ENCODE assay signal across 24 mouse cellular contexts in the genomic region with DNA sequence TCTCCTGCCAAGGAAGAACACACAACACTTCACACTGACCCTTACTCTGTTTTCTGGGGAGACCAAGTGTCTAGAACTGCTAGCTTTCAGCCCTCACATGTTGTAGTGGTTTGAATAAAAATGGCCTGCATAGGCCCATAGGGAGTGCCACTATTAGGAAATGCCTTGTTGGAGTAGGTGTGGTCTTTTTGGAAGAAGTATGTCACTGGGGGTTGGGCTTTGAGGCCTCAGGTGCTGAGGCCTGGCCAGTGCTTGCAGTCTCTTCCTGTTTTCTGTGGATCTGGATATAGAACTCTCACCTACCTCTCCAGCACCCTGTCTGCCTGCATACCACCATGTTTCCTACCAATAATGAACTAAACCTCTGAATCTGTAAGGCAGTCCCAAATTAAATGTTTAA.
DNase-seq lines count a peak whose midpoint lies in the region; ATAC-seq lines count a peak whose summit lies in the region.
"Had no signal": no experiment of that assay in that cellular context is flagged by ENCODE, and none has a peak within 500 bp of the region (broad histone marks: within the 10 kb centered on the region; RNA-seq: fewer than 3 reads in every experiment).

No protein-coding gene starts in this region.

- no peak overlapping the region for H3K4me2 ChIP-seq in kidney, embryonic 16.5 days (replicated peaks; ENCODE audit: low read depth, low read length)
- no peak overlapping the region for H3K4me2 ChIP-seq in intestine, embryonic 15.5 days (replicated peaks)

- no peak overlapping the region for H3K9ac ChIP-seq in kidney, embryonic 16.5 days (replicated peaks; ENCODE audit: low read length)
- H3K9ac ChIP-seq in intestine, embryonic 15.5 days: no peak overlapping the region

- H3K4me3 ChIP-seq in kidney, embryonic 16.5 days (ENCODE audit: low read length): no peak overlapping the region
- H3K4me3 ChIP-seq in intestine, embryonic 15.5 days (replicated peaks): no peak overlapping the region

- H3K27ac ChIP-seq in kidney, embryonic 16.5 days (ENCODE audit: low read length): no peak overlapping the region
- no peak overlapping the region for H3K27ac ChIP-seq in intestine, embryonic 15.5 days

- H3K4me1 ChIP-seq in kidney, embryonic 16.5 days (ENCODE audit: insufficient read depth, low read length): peaks cover 8% of the 10 kb centered on the region; the same call in 1 of the 2 replicates
- H3K4me1 ChIP-seq in intestine, embryonic 15.5 days (replicated peaks): no peaks in the 10 kb centered on the region

- no peaks in the 10 kb centered on the region for H3K36me3 ChIP-seq in kidney, embryonic 16.5 days (ENCODE audit: insufficient read depth, low read length)
- H3K36me3 ChIP-seq in intestine, embryonic 15.5 days: no peaks in the 10 kb centered on the region
- H3K36me3 ChIP-seq: G1E had no signal

- peak; percentile 43 for DNase-seq in R1 (ENCODE audit: low read depth, low spot score)
- DNase-seq in ZHBTc4 (ENCODE audit: low read depth, low spot score): peak; percentile 58
- no peak for DNase-seq in embryo, embryonic 10.5 days (ENCODE audit: low spot score)
- DNase-seq in thymus, postnatal 10 days (ENCODE audit: low spot score in 2 of 2): no peak
- DNase-seq: adrenal gland, adult 2 months; adrenal gland, adult 8-10 months; adrenal gland, postnatal 10 days; adrenal gland, postnatal 14 days; adrenal gland, postnatal 25 days; adrenal gland, postnatal 36 days; B cell, adult 2 months; cerebellum, adult 11 months; cerebellum, adult 11-12 months; cerebellum, adult 18-20 months; cerebellum, adult 2 months had no signal

- no peaks in the 10 kb centered on the region; the same call in 1 of the 2 replicates for H3K9me3 ChIP-seq in kidney, embryonic 16.5 days (ENCODE audit: low read length)
- H3K9me3 ChIP-seq in intestine, embryonic 15.5 days: no peaks in the 10 kb centered on the region
- H3K9me3 ChIP-seq: G1E had no signal

- H3K27me3 ChIP-seq in kidney, embryonic 16.5 days (ENCODE audit: insufficient read depth, low read length): no peaks in the 10 kb centered on the region
- H3K27me3 ChIP-seq in intestine, embryonic 15.5 days (replicated peaks): no peaks in the 10 kb centered on the region
- H3K27me3 ChIP-seq: CH12.LX had no signal

- ATAC-seq in granulocyte monocyte progenitor cell, adult 5-6 weeks (replicated peaks; ENCODE audit: poor library complexity, severe bottlenecking): 0 out of 2 replicates have a peak, but pooled peaks have one; percentile 25
- ATAC-seq in megakaryocyte, adult 5-6 weeks (ENCODE audit: poor library complexity, severe bottlenecking): peak; percentile 78
- ATAC-seq in kidney, embryonic 16.5 days (ENCODE audit: low FRiP score, low TSS enrichment): no peak
- ATAC-seq in intestine, embryonic 15.5 days: no peak
- ATAC-seq: activated CD4-positive, CD25-positive, alpha-beta regulatory T cell, adult 4 months; CD4-positive, CD25-positive, alpha-beta regulatory T cell, adult 4 months; Patski had no signal

Comparison
In these comparisons a context has a peak if more than half of its experiments do, and no peak if none do; other contexts are left out.
1. DNase-seq: peak in R1 (single experiment) and ZHBTc4 (single experiment); none in embryo, embryonic 10.5 days (single experiment) and thymus, postnatal 10 days (0 of 2).
2. ATAC-seq: peak in granulocyte monocyte progenitor cell, adult 5-6 weeks (single experiment) and megakaryocyte, adult 5-6 weeks (single experiment); none in kidney, embryonic 16.5 days (single experiment) and intestine, embryonic 15.5 days (single experiment).